Mouse (Mus musculus) layer of hippocampus, adult 8-10 months (tissue): Measurements from ENCODE around the gene Magel2. TPM values are rescaled to one million over a fixed set of nuclear protein-coding genes. Genes with fewer than 3 reads are reported as not detected.

ENCODE experiments used
- DNase-seq, 2 experiments: peaks; one replicate each; pipeline ENCODE4 v3.0.0; 2022; ENCODE audit warnings: low spot score in 2 of 2
- total RNA-seq, 4 experiments: library from RNA; stranded (reverse); gene quantifications; 2 replicates each; pipeline ENCODE4 v1.2.4; 2022

The Magel2 gene
- total RNA-seq, 4 experiments from 2014 or later: 1.4 to 1.8 (median 1.6) TPM

DNA sequence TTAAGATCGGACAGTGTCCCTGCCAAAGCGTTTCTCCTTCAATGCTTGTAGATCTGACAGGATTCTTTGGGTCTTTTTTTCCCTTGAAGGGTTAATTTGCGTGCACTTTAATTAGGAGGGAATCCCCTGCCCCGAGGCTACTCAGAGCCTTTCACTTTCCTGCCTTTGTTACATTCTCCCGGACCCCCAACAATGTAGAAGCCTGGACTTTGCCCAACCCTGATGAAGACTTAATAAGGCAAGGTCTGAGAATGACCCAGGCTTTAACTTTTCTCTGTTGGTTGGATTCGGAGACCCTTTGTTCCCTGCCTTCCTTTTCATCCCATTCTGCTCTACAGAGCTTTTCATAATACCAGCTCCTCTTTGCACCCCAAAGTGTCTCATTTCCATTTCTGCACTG, 43.8 kb downstream of the Magel2 start:
- no peak for DNase-seq

DNA sequence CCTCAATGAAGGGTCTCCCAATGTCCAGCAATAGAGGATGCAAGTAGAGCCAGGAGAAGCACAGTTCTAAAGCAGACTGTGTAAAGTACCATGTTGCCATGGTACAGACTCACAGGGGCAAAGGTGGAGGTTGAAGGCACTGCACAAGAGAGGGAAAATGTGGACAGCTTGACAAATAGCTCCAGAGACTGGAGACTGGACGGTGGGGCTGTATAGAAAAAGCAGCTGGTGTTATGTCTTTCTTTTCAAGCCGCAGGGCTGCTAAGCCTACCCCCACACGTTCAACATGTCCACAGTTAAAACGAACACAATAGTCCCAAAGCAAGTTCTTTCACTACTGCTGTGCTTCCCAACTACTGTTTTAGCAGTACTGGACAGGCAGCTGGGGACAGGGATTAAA, 46.4 kb downstream of the Magel2 start:
- DNase-seq: no peak

DNA sequence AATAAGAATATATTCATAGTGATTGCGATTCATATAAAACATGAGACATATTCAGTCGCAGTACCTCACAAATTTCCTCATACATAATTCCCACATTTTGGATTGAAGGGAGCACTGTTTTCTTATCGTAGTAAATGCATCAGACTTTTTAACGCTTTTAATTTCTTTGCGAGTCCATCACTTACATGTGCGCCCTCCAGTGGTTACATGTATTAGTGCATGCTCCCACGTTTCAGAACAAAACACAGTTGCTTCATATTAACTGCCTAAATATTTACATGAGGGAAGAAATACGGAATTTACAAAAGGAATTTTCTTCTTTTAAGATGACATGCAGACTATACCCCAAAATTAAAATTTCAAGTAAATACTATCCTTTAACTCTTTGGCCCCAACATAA, 51.5 kb downstream of the Magel2 start:
- DNase-seq: no peak

Other genes starting within 250 kb of the Magel2 start
- gene Ndn, start 30.4 kb upstream of the Magel2 start, total RNA-seq: 100 to 1,000 TPM; 112 to 121 (median 120) TPM
- under 1 TPM; 0.29 to 0.82 (median 0.74) TPM for gene Mkrn3, start 43.1 kb downstream of the Magel2 start, total RNA-seq
- gene Peg12, start 87.5 kb downstream of the Magel2 start, total RNA-seq: under 1 TPM; 0.27 to 0.75 (median 0.35) TPM